Mouse (Mus musculus): ENCODE data around the gene Cfap206.

Gene Cfap206

GRCm38 (mm10) chr4:34673721-34674120 lies 56.3 kb downstream of the Cfap206 start:
- DNase-seq (ENCODE audit: low read depth, low spot score) = no peak

GRCm38 (mm10) chr4:34667923-34668322 lies 62.1 kb downstream of the Cfap206 start:
- DNase-seq (ENCODE audit: low read depth, low spot score) = no peak

GRCm38 (mm10) chr4:34661927-34662326 lies 68.1 kb downstream of the Cfap206 start:
- DNase-seq (ENCODE audit: low read depth, low spot score) = no peak

GRCm38 (mm10) chr4:34661514-34661913 lies 68.5 kb downstream of the Cfap206 start:
- no peak for DNase-seq (ENCODE audit: low read depth, low spot score)

- no peak for DNase-seq (ENCODE audit: low read depth, low spot score)
Observed at GRCm38 (mm10) chr4:34659012-34659411, 71.0 kb downstream of the Cfap206 start.

GRCm38 (mm10) chr4:34656101-34656500 lies 73.9 kb downstream of the Cfap206 start:
- no peak for DNase-seq (ENCODE audit: low read depth, low spot score)

- no peak for DNase-seq (ENCODE audit: low read depth, low spot score)
Observed at GRCm38 (mm10) chr4:34653179-34653578, 76.8 kb downstream of the Cfap206 start.

GRCm38 (mm10) chr4:34644779-34645178 lies 85.2 kb downstream of the Cfap206 start:
- no peak for DNase-seq (ENCODE audit: low read depth, low spot score)

GRCm38 (mm10) chr4:34640731-34641130 lies 89.3 kb downstream of the Cfap206 start:
- no peak for DNase-seq (ENCODE audit: low read depth, low spot score)

- peak; percentile 1 for DNase-seq (ENCODE audit: low read depth, low spot score)
Observed at GRCm38 (mm10) chr4:34639745-34640364, 90.2 kb downstream of the Cfap206 start.
